Mouse (Mus musculus): ENCODE results near the gene Abcc1. TPM values are rescaled to one million over a fixed set of nuclear protein-coding genes. Genes with fewer than 3 reads are reported as not detected.

Gene Abcc1
- polyA plus RNA-seq, 1 experiment from 2014 or later, result 9.6 TPM

- no peaks in the 10 kb centered on the region for H3K27me3 ChIP-seq (ENCODE audit: control insufficient read depth, insufficient read depth, low read length)
- no peak overlapping the region for H3K27ac ChIP-seq (ENCODE audit: low read depth, low read length)
- no peak for ATAC-seq (replicated peaks; ENCODE audit: low FRiP score)
- no peak for DNase-seq (ENCODE audit: low spot score)
- no peaks in the 10 kb centered on the region for H3K9me3 ChIP-seq (ENCODE audit: control insufficient read depth, low read length)
- H3K4me3 ChIP-seq (ENCODE audit: low read depth, low read length), result no peak overlapping the region
- 92% methylated on average over 9 of the region's 9 CpGs for WGBS
- H3K4me1 ChIP-seq (replicated peaks; ENCODE audit: control insufficient read depth, insufficient read depth, low read length), result no peaks in the 10 kb centered on the region
- H3K36me3 ChIP-seq (ENCODE audit: control insufficient read depth, insufficient read depth, low read length), result no peaks in the 10 kb centered on the region
- no peak overlapping the region for H3K9ac ChIP-seq (ENCODE audit: low read length)
- no peak overlapping the region for H3K4me2 ChIP-seq (ENCODE audit: low read depth, low read length, severe bottlenecking)
Observed at GRCm38 (mm10) chr16:14476701-14477400, 115.5 kb downstream of the Abcc1 start.

DNA sequence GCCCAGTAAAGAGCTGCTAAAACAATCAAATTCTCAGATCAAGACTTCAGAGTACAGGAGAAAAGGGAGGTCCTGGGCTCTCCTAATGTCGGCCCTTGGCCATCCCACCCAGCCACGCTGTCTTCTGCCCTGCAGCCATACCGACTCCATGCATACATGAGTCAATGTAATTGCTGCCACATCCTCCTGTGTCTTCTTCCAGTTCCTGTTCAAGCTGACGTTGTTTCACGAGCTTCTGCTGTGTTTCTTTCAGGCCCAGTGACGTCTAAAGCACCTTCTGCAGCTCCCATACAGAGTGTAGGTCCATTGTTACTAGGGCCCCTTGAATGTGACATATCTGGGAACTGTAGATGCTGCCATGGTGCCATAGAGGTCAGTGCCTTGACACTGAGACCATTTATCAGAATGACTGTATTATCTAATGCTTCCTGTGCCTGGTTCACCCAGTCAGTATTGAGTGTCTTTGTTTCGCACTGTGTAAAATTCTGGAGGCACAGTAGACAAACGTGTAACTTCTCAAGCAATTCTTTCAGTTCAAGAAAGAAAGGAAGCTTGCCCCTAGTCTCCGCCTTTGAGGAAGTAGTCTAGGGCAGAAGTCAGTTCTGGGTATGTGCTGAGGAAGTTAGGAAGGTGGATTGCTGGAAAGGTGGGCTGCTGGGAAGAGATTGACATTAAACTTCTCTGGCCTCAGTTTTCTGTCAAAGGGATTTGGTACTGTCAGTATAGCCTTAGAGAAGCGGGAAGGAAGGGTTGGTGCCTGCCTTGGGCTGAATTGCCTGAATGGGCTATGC is 116.3 kb downstream of the Abcc1 start:
- ATAC-seq (replicated peaks; ENCODE audit: low FRiP score) (no peak), DNase-seq (ENCODE audit: low spot score) (no peak)
- H3K27me3 ChIP-seq (ENCODE audit: control insufficient read depth, insufficient read depth, low read length), result no peaks in the 10 kb centered on the region
- no peaks in the 10 kb centered on the region for H3K4me1 ChIP-seq (replicated peaks; ENCODE audit: control insufficient read depth, insufficient read depth, low read length)
- WGBS, result 87% methylated on average over 10 of the region's 10 CpGs
- no peak overlapping the region for H3K4me3 ChIP-seq (ENCODE audit: low read depth, low read length)
- no peaks in the 10 kb centered on the region for H3K9me3 ChIP-seq (ENCODE audit: control insufficient read depth, low read length)
- H3K4me2 ChIP-seq (ENCODE audit: low read depth, low read length, severe bottlenecking), result no peak overlapping the region
- no peaks in the 10 kb centered on the region for H3K36me3 ChIP-seq (ENCODE audit: control insufficient read depth, insufficient read depth, low read length)
- H3K27ac ChIP-seq (ENCODE audit: low read depth, low read length), result no peak overlapping the region
- no peak overlapping the region for H3K9ac ChIP-seq (ENCODE audit: low read length)

- 95% methylated on average over 2 of the region's 2 CpGs for WGBS
- Histone ChIP-seq H3K4me2 (ENCODE audit: low read depth, low read length, severe bottlenecking) (no peak overlapping the region), H3K9me3 (ENCODE audit: control insufficient read depth, low read length) (no peaks in the 10 kb centered on the region), H3K27me3 (ENCODE audit: control insufficient read depth, insufficient read depth, low read length) (no peaks in the 10 kb centered on the region), H3K27ac (ENCODE audit: low read depth, low read length) (no peak overlapping the region), H3K9ac (ENCODE audit: low read length) (no peak overlapping the region), H3K36me3 (ENCODE audit: control insufficient read depth, insufficient read depth, low read length) (no peaks in the 10 kb centered on the region), H3K4me1 (replicated peaks; ENCODE audit: control insufficient read depth, insufficient read depth, low read length) (no peaks in the 10 kb centered on the region), H3K4me3 (ENCODE audit: low read depth, low read length) (no peak overlapping the region)
- no peak for ATAC-seq (replicated peaks; ENCODE audit: low FRiP score)
- DNase-seq (ENCODE audit: low spot score), result no peak
Observed at GRCm38 (mm10) chr16:14479641-14480040, 118.3 kb downstream of the Abcc1 start.

GRCm38 (mm10) chr16:14483221-14483620 is 121.9 kb downstream of the Abcc1 start:
- no peaks in the 10 kb centered on the region for H3K4me1 ChIP-seq (replicated peaks; ENCODE audit: control insufficient read depth, insufficient read depth, low read length)
- no peak for ATAC-seq (replicated peaks; ENCODE audit: low FRiP score)
- H3K9ac ChIP-seq (ENCODE audit: low read length), result no peak overlapping the region
- H3K27ac ChIP-seq (ENCODE audit: low read depth, low read length), result no peak overlapping the region
- H3K36me3 ChIP-seq (ENCODE audit: control insufficient read depth, insufficient read depth, low read length), result no peaks in the 10 kb centered on the region
- 85% methylated on average over 1 of the region's 1 CpGs for WGBS
- no peaks in the 10 kb centered on the region for H3K9me3 ChIP-seq (ENCODE audit: control insufficient read depth, low read length)
- no peak for DNase-seq (ENCODE audit: low spot score)
- no peaks in the 10 kb centered on the region for H3K27me3 ChIP-seq (ENCODE audit: control insufficient read depth, insufficient read depth, low read length)
- H3K4me3 ChIP-seq (ENCODE audit: low read depth, low read length), result no peak overlapping the region
- no peak overlapping the region for H3K4me2 ChIP-seq (ENCODE audit: low read depth, low read length, severe bottlenecking)

DNA sequence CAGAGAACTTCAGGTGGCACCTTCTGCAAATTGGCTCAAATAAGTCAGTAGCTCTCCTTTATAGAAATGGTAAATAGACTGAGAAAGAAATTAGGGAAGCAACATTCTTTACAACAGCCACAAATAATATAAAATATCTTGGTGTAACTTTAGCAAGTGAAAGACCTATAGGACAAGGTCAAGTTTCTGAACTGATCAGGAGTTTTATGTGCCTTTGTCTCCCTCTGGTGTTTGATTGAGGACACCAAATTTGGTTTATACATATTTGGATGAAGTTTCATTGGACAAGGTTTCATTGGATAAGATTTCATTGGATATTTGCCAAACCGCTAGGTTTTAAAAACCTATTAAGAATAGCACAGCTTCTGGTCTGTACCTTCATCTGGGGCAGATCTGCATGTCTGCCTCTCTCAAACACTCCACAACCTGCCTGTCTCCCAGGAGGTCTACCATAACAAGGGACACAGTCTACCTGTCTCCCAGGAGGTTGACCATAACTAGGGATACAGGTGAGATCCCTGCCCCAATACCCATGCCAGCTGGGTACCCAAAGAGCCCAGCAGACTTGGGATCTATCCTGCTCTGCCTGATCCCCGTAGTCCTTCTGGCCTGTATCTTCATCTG is 132.2 kb downstream of the Abcc1 start:
- Histone ChIP-seq H3K4me2 (ENCODE audit: low read depth, low read length, severe bottlenecking) (no peak overlapping the region), H3K9me3 (ENCODE audit: control insufficient read depth, low read length) (no peaks in the 10 kb centered on the region), H3K27me3 (ENCODE audit: control insufficient read depth, insufficient read depth, low read length) (no peaks in the 10 kb centered on the region), H3K4me3 (ENCODE audit: low read depth, low read length) (no peak overlapping the region), H3K9ac (ENCODE audit: low read length) (no peak overlapping the region), H3K27ac (ENCODE audit: low read depth, low read length) (no peak overlapping the region), H3K4me1 (replicated peaks; ENCODE audit: control insufficient read depth, insufficient read depth, low read length) (no peaks in the 10 kb centered on the region), H3K36me3 (ENCODE audit: control insufficient read depth, insufficient read depth, low read length) (no peaks in the 10 kb centered on the region)
- no peak for DNase-seq (ENCODE audit: low spot score)
- WGBS, result 80% methylated on average over 2 of the region's 2 CpGs
- no peak for ATAC-seq (replicated peaks; ENCODE audit: low FRiP score)

- Histone ChIP-seq H3K4me1 (replicated peaks; ENCODE audit: control insufficient read depth, insufficient read depth, low read length) (no peaks in the 10 kb centered on the region), H3K4me2 (ENCODE audit: low read depth, low read length, severe bottlenecking) (no peak overlapping the region), H3K9ac (ENCODE audit: low read length) (no peak overlapping the region), H3K27me3 (ENCODE audit: control insufficient read depth, insufficient read depth, low read length) (no peaks in the 10 kb centered on the region), H3K27ac (ENCODE audit: low read depth, low read length) (no peak overlapping the region), H3K36me3 (ENCODE audit: control insufficient read depth, insufficient read depth, low read length) (no peaks in the 10 kb centered on the region), H3K9me3 (ENCODE audit: control insufficient read depth, low read length) (no peaks in the 10 kb centered on the region), H3K4me3 (ENCODE audit: low read depth, low read length) (no peak overlapping the region)
- ATAC-seq (replicated peaks; ENCODE audit: low FRiP score) (no peak), DNase-seq (ENCODE audit: low spot score) (no peak)
- 83% methylated on average over 8 of the region's 8 CpGs for WGBS
Observed at GRCm38 (mm10) chr16:14501649-14502360, 140.4 kb downstream of the Abcc1 start.

- no peaks in the 10 kb centered on the region for H3K27me3 ChIP-seq (ENCODE audit: control insufficient read depth, insufficient read depth, low read length)
- no peak for DNase-seq (ENCODE audit: low spot score)
- H3K4me2 ChIP-seq (ENCODE audit: low read depth, low read length, severe bottlenecking), result no peak overlapping the region
- H3K36me3 ChIP-seq (ENCODE audit: control insufficient read depth, insufficient read depth, low read length), result no peaks in the 10 kb centered on the region
- H3K27ac ChIP-seq (ENCODE audit: low read depth, low read length), result no peak overlapping the region
- no peaks in the 10 kb centered on the region for H3K4me1 ChIP-seq (replicated peaks; ENCODE audit: control insufficient read depth, insufficient read depth, low read length)
- no peak overlapping the region for H3K9ac ChIP-seq (ENCODE audit: low read length)
- no peaks in the 10 kb centered on the region for H3K9me3 ChIP-seq (ENCODE audit: control insufficient read depth, low read length)
- WGBS, result 77% methylated on average over 2 of the region's 2 CpGs
- no peak for ATAC-seq (replicated peaks; ENCODE audit: low FRiP score)
- no peak overlapping the region for H3K4me3 ChIP-seq (ENCODE audit: low read depth, low read length)
Observed at GRCm38 (mm10) chr16:14506461-14506860, 145.1 kb downstream of the Abcc1 start.

Data from forebrain, embryonic 11.5 days (tissue).